Mouse (Mus musculus): ENCODE data around the gene Zfp646.

- no peak for TF ChIP-seq CTCF (IDR thresholded peaks at IDR 0.05; ENCODE audit: extremely low read depth, insufficient read length, insufficient replicate concordance, low read depth, low read length)
- no peak for TF ChIP-seq POLR2A (IDR thresholded peaks at IDR 0.05; ENCODE audit: low read depth, low read length)
Measured at GRCm38 (mm10) chr7:127887781-127888180, 11.8 kb downstream of the Zfp646 start.
